Mouse (Mus musculus) ES-Bruce4 (cell line): ENCODE measurements at regions not wholly inside any gene's neighbourhood (a gene's known extent, or its start where the extent isn't known, plus 50 kb on each side); places are given as distances from the start of the nearest gene placed in this dataset.

Experiments used
- H3K27ac ChIP-seq: 2 replicates; pipeline ENCODE4 v1.5.1; 2012; ENCODE audit warnings: low read length, inconsistent platforms; ENCODE audit not compliant: insufficient read depth
- H3K27me3 ChIP-seq: 2 replicates; pipeline ENCODE4 v1.6.1; 2012; ENCODE audit warnings: mild to moderate bottlenecking, low read length, inconsistent platforms; ENCODE audit not compliant: control insufficient read depth, poor library complexity, insufficient read depth, severe bottlenecking
- H3K36me3 ChIP-seq: 2 replicates; pipeline ENCODE4 v1.6.1; 2012; ENCODE audit warnings: inconsistent platforms, mild to moderate bottlenecking, low read length, moderate library complexity; ENCODE audit not compliant: control insufficient read depth, poor library complexity, insufficient read depth, severe bottlenecking
- H3K4me1 ChIP-seq: one replicate; pipeline ENCODE4 v1.8.1; 2011; ENCODE audit warnings: low read length; ENCODE audit not compliant: control insufficient read depth, insufficient read depth
- H3K4me3 ChIP-seq: 2 replicates; pipeline ENCODE4 v1.5.1; 2011; ENCODE audit warnings: low read depth, mild to moderate bottlenecking, low read length
- H3K9ac ChIP-seq: 2 replicates; pipeline ENCODE4 v1.6.1; 2012; ENCODE audit warnings: low read depth, mild to moderate bottlenecking, inconsistent platforms; ENCODE audit not compliant: poor library complexity, severe bottlenecking
- H3K9me3 ChIP-seq: replicated peaks from 2 replicates; pipeline ENCODE4 v1.6.1; 2012; ENCODE audit warnings: mild to moderate bottlenecking, low read length, inconsistent platforms; ENCODE audit not compliant: control insufficient read depth, poor library complexity, insufficient read depth, severe bottlenecking
- CTCF ChIP-seq: IDR thresholded peaks from one replicate; pipeline ENCODE4 v1.8.1; 2011; ENCODE audit warnings: low read depth, low read length
- EP300 ChIP-seq: IDR thresholded peaks from 2 replicates; pipeline ENCODE4 v1.6.1; 2011; ENCODE audit warnings: low read depth, low read length; ENCODE audit not compliant: insufficient read depth
- POLR2A ChIP-seq: IDR thresholded peaks from one replicate; pipeline ENCODE4 v1.8.1; 2011; ENCODE audit warnings: low read length; ENCODE audit not compliant: insufficient read depth

DNA sequence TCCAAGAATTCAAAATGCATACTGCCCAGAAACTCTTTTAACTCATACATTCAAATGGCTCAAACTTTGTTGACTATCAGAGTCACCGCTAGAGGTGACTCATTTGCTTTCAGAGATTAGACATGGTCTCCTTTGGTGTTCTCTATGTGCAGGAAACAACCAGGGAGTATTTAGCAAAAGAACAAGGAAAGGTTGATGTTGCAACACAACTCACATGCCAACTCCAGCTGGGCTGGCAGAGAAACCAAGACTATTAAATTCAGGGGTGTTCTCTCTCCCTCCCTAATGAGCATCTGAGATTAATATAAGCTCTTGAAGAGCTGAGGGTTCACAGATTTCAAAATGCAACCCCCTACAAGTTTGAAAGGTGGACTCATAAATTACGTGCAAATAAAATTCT lies 262.0 kb upstream of the N6amt1 start:
- Histone ChIP-seq H3K27me3 (no peaks in the 10 kb centered on the region), H3K9me3 (no peaks in the 10 kb centered on the region)

DNA sequence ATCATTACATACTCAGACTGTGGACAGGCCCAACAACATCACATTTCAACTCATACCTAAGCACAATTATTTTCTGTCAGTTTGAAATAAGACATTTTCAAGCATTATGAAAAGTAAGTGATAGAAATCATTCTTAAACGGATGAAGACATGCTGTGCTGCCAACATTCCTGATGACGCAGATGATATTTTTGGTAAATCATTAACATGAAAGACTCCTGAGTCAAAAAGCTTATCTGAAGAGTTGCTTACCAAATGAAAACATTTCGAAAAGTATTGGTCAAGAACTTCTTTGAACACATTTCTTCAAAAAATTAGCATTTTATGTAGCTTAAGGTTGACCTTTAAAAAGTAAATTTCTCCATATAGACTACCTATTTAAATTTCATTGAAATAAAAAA lies 264.7 kb upstream of the N6amt1 start:
- H3K9me3 ChIP-seq, result no peaks in the 10 kb centered on the region
- H3K4me1 ChIP-seq, result no peaks in the 10 kb centered on the region
- H3K27ac ChIP-seq, result no peak overlapping the region
- no peak overlapping the region for H3K9ac ChIP-seq
- no peaks in the 10 kb centered on the region for H3K27me3 ChIP-seq
- no peak for TF ChIP-seq CTCF
- no peak for TF ChIP-seq POLR2A
- TF ChIP-seq EP300, result no peak
- no peaks in the 10 kb centered on the region for H3K36me3 ChIP-seq
- no peak overlapping the region for H3K4me3 ChIP-seq

More for the DNA sequence above, 262.0 kb upstream of the N6amt1 start:
- H3K4me3 ChIP-seq, result no peak overlapping the region
- H3K36me3 ChIP-seq, result no peaks in the 10 kb centered on the region
- H3K27ac ChIP-seq, result no peak overlapping the region
- no peak for TF ChIP-seq EP300
- TF ChIP-seq POLR2A, result no peak
- no peak for TF ChIP-seq CTCF
- no peaks in the 10 kb centered on the region for H3K4me1 ChIP-seq
- no peak overlapping the region for H3K9ac ChIP-seq

DNA sequence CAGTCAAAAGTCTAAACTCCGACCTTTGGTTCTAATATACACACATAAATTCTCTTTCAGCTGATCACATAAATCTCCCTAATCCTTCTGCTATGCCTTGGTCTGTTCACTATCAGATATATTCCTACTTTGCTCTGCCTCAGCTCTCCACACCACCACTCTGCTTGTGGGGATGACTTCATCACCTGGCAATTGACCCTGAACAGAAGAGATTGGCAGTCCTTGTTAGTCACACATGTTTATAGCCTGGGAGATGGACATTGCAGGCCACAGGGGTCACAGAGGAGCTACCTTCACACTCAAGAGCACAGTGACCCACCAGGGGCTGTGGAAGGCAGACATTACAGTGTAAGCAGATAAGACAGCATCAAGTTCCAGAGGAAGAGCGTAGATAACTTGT lies 270.5 kb upstream of the N6amt1 start:
- H3K9ac ChIP-seq, result no peak overlapping the region
- H3K27me3 ChIP-seq, result no peaks in the 10 kb centered on the region
- H3K4me1 ChIP-seq, result no peaks in the 10 kb centered on the region
- no peaks in the 10 kb centered on the region for H3K36me3 ChIP-seq
- H3K9me3 ChIP-seq, result no peaks in the 10 kb centered on the region
- H3K4me3 ChIP-seq, result no peak overlapping the region
- TF ChIP-seq POLR2A (no peak), EP300 (no peak), CTCF (no peak)
- H3K27ac ChIP-seq, result no peak overlapping the region

- Histone ChIP-seq H3K9me3 (no peaks in the 10 kb centered on the region), H3K4me3 (no peak overlapping the region), H3K36me3 (no peaks in the 10 kb centered on the region), H3K9ac (no peak overlapping the region), H3K27me3 (no peaks in the 10 kb centered on the region), H3K27ac (no peak overlapping the region), H3K4me1 (no peaks in the 10 kb centered on the region)
- TF ChIP-seq CTCF (no peak), POLR2A (no peak), EP300 (no peak)
These were observed 276.6 kb upstream of the N6amt1 start for GRCm38 (mm10) chr16:87077385-87077784.

DNA sequence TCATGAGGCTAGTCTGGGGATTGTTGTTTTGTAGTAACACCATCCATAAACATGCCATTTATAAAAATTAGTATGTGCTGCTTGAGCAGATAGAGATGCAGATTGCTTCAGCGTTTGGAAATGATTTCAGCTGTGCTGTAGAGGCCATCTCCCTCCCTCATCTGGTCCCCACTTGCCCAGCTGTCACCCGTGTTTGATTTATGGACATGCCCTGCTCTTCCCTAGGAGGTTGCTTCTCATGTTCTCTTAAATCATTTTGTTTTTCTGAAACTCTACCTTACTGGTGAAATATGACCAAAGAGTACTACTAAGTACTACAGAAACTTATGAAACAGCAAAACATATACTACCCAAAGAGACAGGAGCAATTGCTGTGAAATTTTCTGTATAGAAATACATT lies 284.7 kb upstream of the N6amt1 start:
- H3K9ac ChIP-seq, result no peak overlapping the region
- no peaks in the 10 kb centered on the region for H3K36me3 ChIP-seq
- H3K27ac ChIP-seq, result no peak overlapping the region
- no peak overlapping the region for H3K4me3 ChIP-seq
- H3K4me1 ChIP-seq, result no peaks in the 10 kb centered on the region
- TF ChIP-seq POLR2A, result no peak
- no peak for TF ChIP-seq EP300
- no peak for TF ChIP-seq CTCF
- no peaks in the 10 kb centered on the region for H3K27me3 ChIP-seq
- no peaks in the 10 kb centered on the region for H3K9me3 ChIP-seq

DNA sequence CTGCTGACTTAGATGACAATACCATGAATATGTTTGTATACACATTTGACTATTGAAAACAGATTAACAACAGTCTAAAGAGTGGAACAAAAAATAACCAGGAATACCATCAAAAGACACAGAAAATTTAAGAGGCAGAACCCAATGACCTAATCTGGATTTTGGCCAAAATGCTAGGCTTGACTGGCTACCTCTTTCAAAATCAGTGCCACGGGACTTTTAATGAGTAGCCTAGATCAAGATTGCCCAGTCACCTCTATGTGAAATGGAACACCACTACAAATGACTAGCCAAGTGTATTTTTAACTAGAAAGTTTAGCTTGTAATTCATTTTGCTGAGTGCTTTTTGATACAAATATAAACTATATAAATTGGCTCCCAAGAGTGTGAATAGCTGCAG lies 286.0 kb upstream of the N6amt1 start:
- Histone ChIP-seq H3K27me3 (no peaks in the 10 kb centered on the region), H3K36me3 (no peaks in the 10 kb centered on the region), H3K9ac (no peak overlapping the region), H3K4me3 (no peak overlapping the region), H3K9me3 (no peaks in the 10 kb centered on the region), H3K27ac (no peak overlapping the region), H3K4me1 (no peaks in the 10 kb centered on the region)
- no peak for TF ChIP-seq POLR2A
- no peak for TF ChIP-seq EP300
- no peak for TF ChIP-seq CTCF
